Mouse (Mus musculus): ENCODE measurements around the gene Stim1. TPM values are rescaled to one million over a fixed set of nuclear protein-coding genes. Genes with fewer than 3 reads are reported as not detected.
"Not testable (repeated sequence)": the region's sequence is repeated elsewhere in the genome, so short reads cannot be mapped to it uniquely, and the experiment has no call there.

Stim1 gene
- total RNA-seq, 2 experiments from 2014 or later: 23.9 to 24.0 TPM

DNA sequence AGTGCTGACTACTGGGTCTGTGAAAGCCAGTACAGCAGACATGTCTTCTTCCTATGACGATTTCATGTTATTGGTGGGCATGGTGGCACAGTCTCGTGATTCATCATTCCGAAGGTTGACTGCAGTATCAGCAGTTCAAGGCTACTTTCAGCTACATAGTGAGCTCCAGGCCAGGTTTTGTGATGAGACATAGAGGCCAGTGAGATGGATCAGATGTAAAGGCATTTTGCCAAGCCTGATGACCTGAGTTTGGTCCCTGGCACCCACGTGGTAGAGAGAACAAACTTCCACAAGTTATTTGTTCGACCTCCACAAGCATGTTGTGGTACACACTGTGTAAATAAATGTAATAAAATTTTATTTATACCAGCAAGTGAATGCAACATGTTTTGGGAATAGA lies 102.9 kb downstream of the Stim1 start:
- no peak for DNase-seq

DNA sequence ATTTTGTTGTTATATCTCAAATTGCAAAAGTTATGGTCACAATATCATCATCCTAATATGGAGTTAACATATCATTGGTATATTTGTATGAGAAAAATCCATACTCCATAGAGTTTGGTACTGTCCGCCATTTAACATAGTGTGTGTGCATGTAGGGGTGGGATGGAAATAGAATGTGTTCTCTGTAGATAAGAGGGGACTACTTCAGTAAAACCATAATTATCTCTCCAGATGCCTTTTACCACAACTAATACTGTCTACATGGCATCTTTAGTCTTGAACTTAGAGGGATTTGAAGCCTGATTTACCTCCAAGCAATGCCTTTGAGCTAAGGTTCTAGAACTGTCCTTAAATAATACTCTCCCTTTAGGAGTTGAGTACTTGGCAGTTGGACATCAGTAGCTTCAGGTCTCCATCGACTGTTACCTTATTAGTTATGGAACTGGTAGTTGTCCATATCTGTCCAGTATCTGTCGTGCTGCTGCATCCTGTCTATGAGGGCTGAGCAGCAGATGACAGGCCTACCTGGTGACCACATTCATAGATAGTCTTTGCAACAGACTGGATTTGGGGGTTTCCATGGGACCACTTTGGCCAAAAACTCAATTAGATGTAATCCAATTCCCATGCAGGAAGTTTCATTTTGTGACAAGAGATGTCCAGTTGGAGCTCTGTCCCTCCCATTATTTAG lies 105.9 kb downstream of the Stim1 start:
- DNase-seq: no peak

DNA sequence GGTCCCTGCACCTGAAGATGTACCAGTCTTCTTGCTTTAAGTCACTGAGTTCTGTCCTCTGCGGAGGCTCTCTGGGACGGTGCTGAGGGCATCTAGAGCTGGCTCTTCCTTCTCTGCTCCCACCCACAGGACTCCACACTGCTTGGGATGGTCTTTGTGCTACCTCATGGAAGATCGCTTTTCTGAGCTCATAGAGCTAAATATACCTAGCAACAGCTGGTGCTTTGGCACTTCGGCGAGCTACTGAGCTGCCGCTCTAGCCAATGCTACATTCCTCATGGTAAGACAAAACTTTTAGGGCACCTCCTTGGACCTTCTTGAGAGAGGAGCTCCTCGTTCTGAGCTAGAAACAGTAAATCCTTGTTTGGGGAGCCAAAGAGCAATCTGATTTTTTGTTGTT lies 115.6 kb downstream of the Stim1 start:
- DNase-seq: peak; percentile 12

GRCm38 (mm10) chr7:102385973-102386372 lies 118.4 kb downstream of the Stim1 start:
- DNase-seq: no peak

DNA sequence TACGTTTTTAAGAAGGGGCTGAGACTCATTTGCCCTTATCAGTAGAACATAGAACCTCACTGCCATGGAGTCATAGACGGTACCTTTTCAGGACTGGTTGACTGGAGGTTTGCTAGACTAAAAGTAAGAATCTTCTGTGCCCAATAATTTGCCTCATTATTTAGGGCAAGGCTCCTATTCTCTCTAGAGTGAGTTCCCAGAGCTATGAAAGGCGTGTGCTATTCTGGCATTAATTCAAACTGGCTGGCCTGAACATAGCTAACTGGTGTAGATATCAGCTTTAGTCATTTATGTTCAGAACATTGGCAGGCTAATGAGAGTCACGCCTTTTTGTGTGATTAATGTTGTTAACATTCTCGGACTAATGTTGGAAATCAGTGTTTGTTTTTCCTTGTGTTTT lies 121.5 kb downstream of the Stim1 start:
- DNase-seq: peak; percentile 22

DNA sequence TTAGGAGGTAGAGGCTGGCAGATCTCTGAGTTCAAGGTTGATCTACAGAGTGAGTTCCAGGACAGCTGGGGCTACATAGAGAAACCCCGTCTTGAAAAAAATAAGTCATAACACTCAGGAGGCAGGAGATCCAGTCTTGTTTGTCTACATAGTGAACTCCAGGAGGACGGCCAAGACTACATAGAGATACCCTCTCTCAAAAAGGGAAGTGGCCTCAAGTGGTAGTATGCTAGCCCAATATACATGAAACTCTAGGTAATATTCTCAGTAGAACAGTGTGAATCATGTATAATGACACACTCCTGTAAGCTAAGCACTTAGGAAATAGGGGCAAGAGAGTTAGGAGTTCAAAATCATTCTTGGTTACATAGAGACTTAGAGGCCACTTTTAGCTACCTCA lies 126.3 kb downstream of the Stim1 start:
- DNase-seq: no peak

GRCm38 (mm10) chr7:102395894-102396293 lies 128.3 kb downstream of the Stim1 start:
- peak; percentile 26 for DNase-seq

GRCm38 (mm10) chr7:102396331-102396730 lies 128.7 kb downstream of the Stim1 start:
- no peak for DNase-seq

- DNase-seq: no peak
Observed at GRCm38 (mm10) chr7:102399180-102399731, 131.7 kb downstream of the Stim1 start.

GRCm38 (mm10) chr7:102404118-102404517 lies 136.5 kb downstream of the Stim1 start:
- DNase-seq: no peak

DNA sequence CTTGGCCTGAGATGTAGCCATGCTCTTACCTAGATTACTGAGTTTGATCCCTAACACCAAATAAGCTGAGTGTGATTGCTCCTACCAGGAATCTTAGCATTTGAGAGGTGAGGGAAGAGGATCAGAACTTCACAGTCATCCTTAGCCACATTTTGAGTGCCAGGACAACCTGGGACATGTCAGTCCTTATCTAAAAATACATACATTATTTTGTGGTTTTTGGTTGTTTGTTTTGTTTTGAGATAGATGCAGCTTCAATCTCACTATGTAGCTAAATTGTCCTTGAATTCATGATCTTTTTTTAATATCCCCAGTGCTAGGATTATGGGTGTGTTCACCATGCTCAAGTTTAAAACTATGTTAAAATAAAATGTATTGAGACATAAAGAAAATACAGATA lies 139.8 kb downstream of the Stim1 start:
- DNase-seq: no peak

- not testable (repeated sequence) for DNase-seq
Observed at GRCm38 (mm10) chr7:102415272-102415671, 147.7 kb downstream of the Stim1 start.

- no peak for DNase-seq
Observed at GRCm38 (mm10) chr7:102415841-102416240, 148.2 kb downstream of the Stim1 start.

DNA sequence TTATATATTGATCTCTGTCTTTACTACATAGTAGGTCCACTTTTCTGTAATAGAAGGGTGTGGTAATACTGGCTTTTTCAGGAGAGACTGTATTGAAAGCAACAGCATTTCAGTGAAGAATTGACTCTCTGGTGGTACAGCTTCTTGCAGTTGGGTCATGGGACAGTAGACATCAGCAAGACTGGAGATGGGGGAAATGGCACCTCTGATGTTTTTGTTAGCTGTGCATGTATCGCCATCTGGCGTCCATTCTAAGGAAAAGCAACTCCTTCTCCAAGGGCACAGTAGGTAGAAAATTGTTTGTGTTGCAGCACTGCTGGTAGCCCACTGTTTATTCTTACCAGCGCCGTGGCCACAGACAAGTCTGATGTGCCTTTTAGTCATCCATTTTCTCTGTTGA lies 149.8 kb downstream of the Stim1 start:
- peak; percentile 51 for DNase-seq

DNA sequence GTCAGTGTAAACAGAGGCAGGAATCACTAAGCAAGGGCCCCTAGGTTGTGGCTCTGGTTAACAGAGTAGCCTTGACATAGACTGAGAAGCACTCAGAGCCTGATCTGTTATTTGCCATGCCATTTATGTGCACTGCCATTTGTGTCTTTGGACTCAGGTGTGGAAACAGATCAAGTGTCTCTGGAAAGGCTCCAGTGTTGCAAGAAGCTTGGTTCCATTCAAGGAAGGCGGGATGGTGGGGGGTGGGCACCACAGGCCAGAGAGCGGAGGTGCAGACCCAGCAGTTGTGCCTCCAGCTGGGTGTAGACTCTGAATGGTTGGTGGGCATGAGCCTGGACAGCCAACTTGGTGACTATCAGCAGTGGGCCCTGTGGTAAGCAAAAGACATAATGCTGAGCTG lies 154.4 kb downstream of the Stim1 start:
- DNase-seq: no peak

GRCm38 (mm10) chr7:102425933-102426685 lies 158.5 kb downstream of the Stim1 start:
- DNase-seq: no peak

GRCm38 (mm10) chr7:102434344-102434743 lies 166.7 kb downstream of the Stim1 start:
- no peak for DNase-seq

DNA sequence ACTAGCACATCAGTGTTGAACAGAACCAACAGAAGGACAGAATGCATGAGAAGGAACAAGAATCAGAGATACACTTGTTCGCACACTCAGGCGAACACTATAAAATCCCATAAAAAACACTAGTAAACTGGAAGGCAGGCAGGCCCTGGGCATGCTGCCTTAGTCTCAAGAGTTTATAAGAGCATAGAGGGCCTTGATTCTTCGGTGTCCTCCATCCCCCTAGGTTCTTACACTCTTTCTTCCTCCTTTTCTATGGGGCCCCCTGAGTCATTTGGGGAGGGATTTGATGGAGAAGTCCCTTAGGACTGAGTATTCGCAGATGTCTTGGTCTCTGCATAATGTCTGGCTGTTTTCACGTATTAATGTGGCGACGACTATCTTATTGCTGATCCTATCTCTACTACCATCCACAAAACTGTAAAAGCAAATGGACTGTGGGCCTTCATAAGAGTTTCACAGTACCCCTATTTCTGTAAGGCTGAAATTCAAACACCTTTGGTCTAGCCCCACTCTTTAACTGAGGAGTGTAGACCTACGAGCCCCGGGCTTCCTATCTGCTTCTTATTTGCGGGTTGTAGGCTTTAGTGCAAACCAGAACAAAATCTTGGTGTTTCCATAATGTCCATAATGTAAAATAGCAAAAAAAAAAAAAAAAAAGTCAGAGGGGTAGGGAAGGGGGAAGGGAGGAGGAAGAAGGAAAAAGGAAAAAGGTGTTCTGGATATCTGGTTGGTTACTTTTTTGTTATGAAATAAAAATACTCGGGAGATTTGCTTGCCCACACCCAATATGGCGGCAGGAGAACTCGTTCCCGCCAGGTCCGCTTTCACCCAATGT lies 173.4 kb downstream of the Stim1 start:
- no peak for DNase-seq

- peak; percentile 94 for DNase-seq
Observed at GRCm38 (mm10) chr7:102441657-102442391, 174.2 kb downstream of the Stim1 start, which contains the start of gene Rrm1. Gene Rrm1, plus strand, starts transcription at chr7:102441695.

DNA sequence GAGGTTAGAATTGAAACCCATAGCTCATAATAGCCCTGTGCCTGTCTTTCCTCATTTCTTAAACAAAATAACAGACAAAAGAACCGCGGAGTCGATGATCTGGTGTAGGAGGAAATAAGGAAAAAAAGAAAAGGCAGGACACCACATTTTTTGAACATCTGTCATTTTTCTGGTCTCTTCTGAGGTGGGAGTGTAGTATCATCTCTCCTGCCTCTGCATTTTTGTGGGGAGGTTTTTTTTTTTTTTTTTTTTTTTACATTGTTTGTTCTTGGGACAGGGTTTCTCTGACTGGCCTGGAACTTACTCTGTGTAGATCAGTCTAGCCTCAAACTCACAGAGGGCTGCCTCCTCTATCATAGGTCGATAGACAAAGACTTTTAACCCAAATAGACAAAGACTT lies 174.8 kb downstream of the Stim1 start:
- DNase-seq: no peak

DNA sequence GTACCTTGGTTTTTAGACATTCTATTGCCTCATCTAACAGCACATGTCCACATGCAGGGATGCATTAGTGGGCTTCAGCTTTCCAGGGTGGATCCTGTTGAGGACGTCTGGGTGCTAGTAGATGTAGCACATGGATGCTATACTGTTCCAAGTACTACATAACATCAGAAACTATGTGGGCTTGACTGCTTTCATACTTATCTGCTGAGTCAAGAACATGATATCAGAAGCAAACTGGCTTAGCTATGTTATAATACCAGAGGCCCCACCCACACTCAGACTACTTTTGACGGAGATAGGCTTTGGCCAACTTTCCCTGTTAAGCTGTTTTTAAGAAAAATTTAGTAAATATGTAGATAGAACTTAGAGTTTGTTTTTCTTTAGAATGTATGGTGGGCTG lies 176.7 kb downstream of the Stim1 start:
- no peak for DNase-seq

- DNase-seq: no peak
Observed at GRCm38 (mm10) chr7:102446438-102446837, 178.8 kb downstream of the Stim1 start.

Measured in heart, postnatal 4 days (tissue).